Mouse (Mus musculus): ENCODE measurements around the gene Mtmr4. TPM values are rescaled to one million over a fixed set of nuclear protein-coding genes. Genes with fewer than 3 reads are reported as not detected.

The Mtmr4 gene
- polyA plus RNA-seq, 1 experiment from 2014 or later = 63.5 TPM

GRCm38 (mm10) chr11:87654693-87655092 lies 62.7 kb downstream of the Mtmr4 start:
- Histone ChIP-seq H3K36me3 (no peaks in the 10 kb centered on the region), H3K4me1 (no peaks in the 10 kb centered on the region), H3K27me3 (ENCODE audit: low read depth, poor library complexity, severe bottlenecking) (no peaks in the 10 kb centered on the region), H3K27ac (replicated peaks) (no peak overlapping the region), H3K9me3 (replicated peaks) (no peaks in the 10 kb centered on the region), H3K4me3 (no peak overlapping the region)
- DNase-seq (ENCODE audit: low spot score) = no peak
- whole genome bisulfite sequencing = 87% methylated on average over 5 of the region's 5 CpGs

- Histone ChIP-seq H3K36me3 (no peaks in the 10 kb centered on the region), H3K4me1 (peaks cover 7% of the 10 kb centered on the region), H3K27ac (replicated peaks) (no peak overlapping the region), H3K4me3 (no peak overlapping the region), H3K27me3 (ENCODE audit: low read depth, poor library complexity, severe bottlenecking) (peaks cover 20% of the 10 kb centered on the region), H3K9me3 (replicated peaks) (no peaks in the 10 kb centered on the region)
- DNase-seq (ENCODE audit: low spot score) = no peak
- 82% methylated on average over 7 of the region's 7 CpGs for WGBS
Measured at GRCm38 (mm10) chr11:87659216-87659615, 67.3 kb downstream of the Mtmr4 start.

- peak; percentile 78 for DNase-seq (ENCODE audit: low spot score)
- peaks cover 26% of the 10 kb centered on the region for H3K27me3 ChIP-seq (ENCODE audit: low read depth, poor library complexity, severe bottlenecking)
- peak within 1 kb of the TSS; percentile 52 for H3K4me3 ChIP-seq
- H3K36me3 ChIP-seq = no peaks in the 10 kb centered on the region
- no peaks in the 10 kb centered on the region for H3K9me3 ChIP-seq (replicated peaks)
- WGBS = 0% methylated on average over 8 of the region's 8 CpGs
- no peak within 1 kb of the TSS for H3K27ac ChIP-seq (replicated peaks)
- peaks cover 7% of the 10 kb centered on the region for H3K4me1 ChIP-seq
Measured at GRCm38 (mm10) chr11:87662407-87662806, 70.4 kb downstream of the Mtmr4 start, which contains the start of gene Rnf43. Gene Rnf43, plus strand, starts transcription at chr11:87662722.

GRCm38 (mm10) chr11:87662822-87663221 lies 70.9 kb downstream of the Mtmr4 start:
- WGBS = 17% methylated on average over 14 of the region's 14 CpGs
- Histone ChIP-seq H3K4me1 (peaks cover 7% of the 10 kb centered on the region), H3K27ac (replicated peaks) (no peak overlapping the region), H3K27me3 (ENCODE audit: low read depth, poor library complexity, severe bottlenecking) (peaks cover 26% of the 10 kb centered on the region), H3K4me3 (peak overlapping the region; percentile 52), H3K36me3 (no peaks in the 10 kb centered on the region), H3K9me3 (replicated peaks) (no peaks in the 10 kb centered on the region)
- no peak for DNase-seq (ENCODE audit: low spot score)

- Histone ChIP-seq H3K4me1 (peaks cover 7% of the 10 kb centered on the region), H3K36me3 (no peaks in the 10 kb centered on the region), H3K9me3 (replicated peaks) (no peaks in the 10 kb centered on the region), H3K27ac (replicated peaks) (no peak overlapping the region), H3K27me3 (ENCODE audit: low read depth, poor library complexity, severe bottlenecking) (peaks cover 26% of the 10 kb centered on the region), H3K4me3 (no peak overlapping the region)
- no peak for DNase-seq (ENCODE audit: low spot score)
- 86% methylated on average over 6 of the region's 6 CpGs for WGBS
Measured at GRCm38 (mm10) chr11:87663948-87664347, 72.0 kb downstream of the Mtmr4 start.

- H3K4me1 ChIP-seq = peaks cover 7% of the 10 kb centered on the region
- peaks cover 26% of the 10 kb centered on the region for H3K27me3 ChIP-seq (ENCODE audit: low read depth, poor library complexity, severe bottlenecking)
- no peak overlapping the region for H3K4me3 ChIP-seq
- no peaks in the 10 kb centered on the region for H3K9me3 ChIP-seq (replicated peaks)
- no peak for DNase-seq (ENCODE audit: low spot score)
- 81% methylated on average over 12 of the region's 12 CpGs for WGBS
- no peaks in the 10 kb centered on the region for H3K36me3 ChIP-seq
- H3K27ac ChIP-seq (replicated peaks) = no peak overlapping the region
Measured at GRCm38 (mm10) chr11:87664521-87664920, 72.6 kb downstream of the Mtmr4 start.

GRCm38 (mm10) chr11:87665224-87665623 lies 73.3 kb downstream of the Mtmr4 start:
- WGBS = 75% methylated on average over 6 of the region's 6 CpGs
- H3K4me3 ChIP-seq = no peak overlapping the region
- no peaks in the 10 kb centered on the region for H3K36me3 ChIP-seq
- peaks cover 7% of the 10 kb centered on the region for H3K4me1 ChIP-seq
- peaks cover 26% of the 10 kb centered on the region for H3K27me3 ChIP-seq (ENCODE audit: low read depth, poor library complexity, severe bottlenecking)
- no peak for DNase-seq (ENCODE audit: low spot score)
- H3K9me3 ChIP-seq (replicated peaks) = no peaks in the 10 kb centered on the region
- H3K27ac ChIP-seq (replicated peaks) = no peak overlapping the region

GRCm38 (mm10) chr11:87665658-87666057 lies 73.7 kb downstream of the Mtmr4 start:
- Histone ChIP-seq H3K4me3 (no peak overlapping the region), H3K4me1 (peaks cover 7% of the 10 kb centered on the region), H3K9me3 (replicated peaks) (no peaks in the 10 kb centered on the region), H3K36me3 (no peaks in the 10 kb centered on the region), H3K27me3 (ENCODE audit: low read depth, poor library complexity, severe bottlenecking) (peaks cover 26% of the 10 kb centered on the region), H3K27ac (replicated peaks) (no peak overlapping the region)
- WGBS = 84% methylated on average over 2 of the region's 2 CpGs
- no peak for DNase-seq (ENCODE audit: low spot score)

Other genes with a start within 250 kb of the Mtmr4 start
- gene Ppm1e, start 233.1 kb upstream of the Mtmr4 start, polyA plus RNA-seq (2016; fragmentation: Nextera tagmentation; extraction: Ambion mirVana) = 5.8 and 8.5 TPM in 2 replicates
- gene Rad51c, start 187.2 kb upstream of the Mtmr4 start, polyA plus RNA-seq (2016; fragmentation: Nextera tagmentation; extraction: Ambion mirVana) = 13.1 and 15.1 TPM in 2 replicates
- gene Tex14, start 187.1 kb upstream of the Mtmr4 start, polyA plus RNA-seq (2016; fragmentation: Nextera tagmentation; extraction: Ambion mirVana) = 0.37 TPM in 1 of 2 replicates, not detected in the other
- gene Gm11492, start 25.5 kb upstream of the Mtmr4 start, polyA plus RNA-seq (2016; fragmentation: Nextera tagmentation; extraction: Ambion mirVana) = not detected in 2 replicates
- gene Sept4, start 23.3 kb upstream of the Mtmr4 start, polyA plus RNA-seq (2016; fragmentation: Nextera tagmentation; extraction: Ambion mirVana) = 10.7 and 11.3 TPM in 2 replicates
- gene Hsf5, start 25.0 kb downstream of the Mtmr4 start, polyA plus RNA-seq (2016; fragmentation: Nextera tagmentation; extraction: Ambion mirVana) = 0.40 and 0.42 TPM in 2 replicates
- 0.95 and 1.3 TPM in 2 replicates for gene Rnf43, start 70.6 kb downstream of the Mtmr4 start, polyA plus RNA-seq (2016; fragmentation: Nextera tagmentation; extraction: Ambion mirVana)
- 157 and 171 TPM in 2 replicates for gene Supt4a, start 145.4 kb downstream of the Mtmr4 start, polyA plus RNA-seq (2016; fragmentation: Nextera tagmentation; extraction: Ambion mirVana)
- gene Tspoap1, start 168.4 kb downstream of the Mtmr4 start, polyA plus RNA-seq (2016; fragmentation: Nextera tagmentation; extraction: Ambion mirVana) = 8.2 and 14.7 TPM in 2 replicates
- gene Mpo, start 201.4 kb downstream of the Mtmr4 start, polyA plus RNA-seq (2016; fragmentation: Nextera tagmentation; extraction: Ambion mirVana) = 2.5 and 2.7 TPM in 2 replicates
- gene Lpo, start 236.1 kb downstream of the Mtmr4 start, polyA plus RNA-seq (2016; fragmentation: Nextera tagmentation; extraction: Ambion mirVana) = 0.20 and 0.56 TPM in 2 replicates

Data from midbrain, embryonic 10.5 days (tissue).